Mouse (Mus musculus) CD8-positive naive resting alpha-beta T cell, adult 2 months (primary cell): ENCODE results near the gene Gfi1b.

ENCODE experiments used
- DNase-seq, 2 experiments: peaks; one replicate each; pipeline ENCODE4 v3.0.0; 2022; ENCODE audit warnings: low read depth in 2 of 2, low spot score in 2 of 2

Gfi1b gene

DNA sequence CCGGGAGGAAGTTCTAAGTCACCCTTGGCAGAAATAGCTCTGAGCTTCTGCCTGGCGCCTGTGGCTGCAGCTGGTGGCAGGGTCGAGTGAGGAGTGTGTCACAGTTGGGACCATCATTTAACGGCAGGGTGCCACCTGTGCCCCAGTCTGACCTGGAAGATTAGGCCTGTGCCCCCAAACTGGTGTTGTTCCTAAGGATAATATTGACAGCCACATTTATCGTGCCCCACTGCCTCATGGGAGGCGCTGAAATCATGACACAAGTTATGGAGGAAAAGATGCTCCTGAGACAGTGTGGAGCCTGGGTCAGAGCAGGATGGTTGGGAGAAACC, 22.2 kb downstream of the Gfi1b start:
- DNase-seq: no peak

DNA sequence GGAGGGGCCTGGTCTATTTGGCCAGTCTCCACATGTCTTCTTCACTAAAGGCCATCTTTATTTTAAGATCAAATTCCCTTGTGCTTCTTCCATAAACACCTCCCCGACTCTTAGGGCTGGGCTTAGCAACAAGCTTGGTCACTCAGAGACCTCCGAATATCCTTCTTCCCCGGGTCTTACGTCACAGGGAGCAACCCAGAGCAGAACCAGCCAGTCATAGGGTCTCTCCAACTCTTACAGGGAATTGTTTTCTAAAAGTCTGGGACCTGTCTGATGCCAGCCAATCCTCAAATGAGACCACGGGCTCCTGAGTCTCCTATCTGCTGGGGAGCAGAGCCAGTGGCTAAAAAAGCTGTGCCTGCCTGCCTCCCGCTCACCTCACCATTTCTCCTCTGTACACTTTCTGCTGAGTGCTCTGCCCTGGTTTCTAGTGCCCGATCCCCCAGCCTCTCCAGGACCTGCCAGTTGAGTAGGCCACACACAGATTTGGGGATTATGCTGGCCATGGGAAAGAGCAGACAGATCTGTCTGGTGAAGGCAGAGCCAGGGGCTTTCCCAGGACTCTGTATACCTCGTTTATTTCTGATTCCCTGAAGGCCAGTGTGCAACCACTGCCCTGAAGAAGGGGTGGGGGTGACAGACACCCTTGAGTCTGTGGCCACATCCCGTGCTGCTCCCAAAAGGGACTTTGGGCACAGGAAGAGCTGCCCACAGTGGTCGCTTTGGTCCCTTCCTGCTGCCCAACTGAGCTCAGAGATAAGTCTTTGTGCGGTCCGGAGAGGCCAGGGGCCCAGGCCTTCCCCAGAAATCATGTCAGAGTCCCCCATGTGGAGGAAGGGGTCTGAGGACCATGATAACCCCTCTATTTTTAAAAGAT, 22.9 kb downstream of the Gfi1b start:
- DNase-seq: no peak

DNA sequence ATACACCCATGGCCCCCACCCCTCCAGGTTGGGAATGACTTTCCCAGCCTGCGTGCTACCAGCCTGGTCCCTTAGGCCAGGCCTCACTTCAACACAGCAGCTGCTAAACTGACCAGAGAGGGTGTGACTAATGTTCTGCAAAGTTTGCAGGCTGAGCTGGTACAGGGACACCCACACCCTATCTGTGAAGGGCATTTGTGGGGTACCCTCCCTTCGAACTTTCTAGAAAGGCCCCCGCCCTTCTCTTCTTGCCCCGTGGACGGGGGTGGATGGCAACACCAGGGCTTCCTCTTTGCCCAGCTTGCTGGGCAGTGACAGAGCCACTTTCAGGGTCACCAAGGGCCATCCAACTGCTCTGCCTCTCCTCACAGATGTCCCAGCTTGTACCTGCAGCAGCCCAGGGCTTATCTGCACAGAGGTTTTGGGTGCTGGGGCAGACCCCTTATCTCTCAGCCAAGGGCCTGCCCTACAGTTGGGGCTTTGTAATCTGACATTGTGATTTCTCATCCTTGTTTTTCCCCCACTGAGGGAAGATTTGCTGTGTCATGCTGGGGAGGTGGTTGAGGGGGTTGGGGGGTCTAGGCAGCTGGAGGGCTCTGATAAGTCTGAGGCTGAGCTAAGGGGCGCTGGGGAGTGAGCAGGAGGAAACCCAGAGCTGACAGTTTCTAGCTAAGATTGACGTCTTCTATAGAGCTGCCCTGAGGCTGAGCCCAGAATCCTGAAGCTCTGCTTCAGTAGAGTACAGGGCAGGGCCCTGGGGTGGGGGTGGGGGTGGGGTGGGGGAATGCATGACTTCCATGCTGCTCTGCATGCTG, 23.8 kb downstream of the Gfi1b start:
- no peak for DNase-seq

DNA sequence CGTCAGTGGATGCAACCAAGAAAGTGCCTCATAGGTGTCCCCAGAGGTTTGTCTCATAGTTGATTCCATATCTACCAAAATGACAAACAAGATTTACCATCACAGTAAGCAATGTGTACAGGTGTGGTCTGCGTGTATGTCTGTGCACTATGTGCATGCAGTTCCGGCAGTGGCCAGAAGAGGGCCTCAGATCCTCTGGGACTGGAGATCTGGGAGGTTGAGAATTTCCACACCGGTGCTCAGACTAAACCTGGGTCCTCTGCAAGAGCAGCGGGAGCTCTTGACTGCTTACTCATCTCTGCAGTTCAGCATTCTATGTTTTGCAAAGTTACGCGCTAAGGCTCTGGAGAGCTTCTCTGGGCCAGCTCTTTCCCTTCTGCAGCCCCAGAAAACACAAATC, 24.8 kb downstream of the Gfi1b start:
- DNase-seq: no peak

DNA sequence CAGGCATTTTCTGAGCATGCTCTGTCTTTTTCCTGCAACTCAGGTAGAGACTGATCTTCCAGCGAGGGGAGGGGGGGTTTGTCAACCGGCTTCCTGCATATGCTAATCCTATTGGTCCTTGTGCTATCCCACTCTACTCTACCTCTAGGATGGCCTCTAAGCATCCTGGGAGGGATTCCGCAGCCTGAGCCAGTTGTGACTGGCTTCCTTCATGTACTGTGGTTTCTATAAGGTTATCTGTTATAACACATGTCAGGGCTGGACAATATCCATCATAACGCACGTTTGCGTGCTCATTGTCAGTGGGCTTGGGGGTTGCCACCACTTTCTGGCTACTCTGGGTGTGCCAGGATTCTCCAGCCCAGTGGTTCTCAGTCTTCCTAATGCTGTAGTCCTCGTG, 25.8 kb downstream of the Gfi1b start:
- no peak for DNase-seq

DNA sequence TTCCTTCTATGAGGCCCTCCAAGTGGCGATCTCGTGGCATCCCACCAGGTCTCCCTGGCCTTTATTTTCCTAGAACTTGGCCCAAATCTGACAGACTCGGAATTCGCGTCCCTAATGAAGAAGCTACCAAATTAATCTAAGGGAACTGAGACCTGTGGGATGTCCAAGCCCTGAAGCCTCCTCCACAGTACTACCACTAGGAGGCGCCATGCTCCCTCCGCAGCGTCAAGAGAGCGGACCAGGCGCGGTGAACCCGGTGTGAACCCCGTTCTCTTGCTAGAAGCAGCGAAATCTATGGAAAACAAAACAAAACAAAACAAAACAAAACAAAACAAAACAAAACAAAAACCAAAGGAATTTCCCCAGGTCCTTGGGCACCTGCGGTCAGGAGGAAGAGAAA, 29.0 kb downstream of the Gfi1b start:
- DNase-seq: peak; percentile 47 to 49

DNA sequence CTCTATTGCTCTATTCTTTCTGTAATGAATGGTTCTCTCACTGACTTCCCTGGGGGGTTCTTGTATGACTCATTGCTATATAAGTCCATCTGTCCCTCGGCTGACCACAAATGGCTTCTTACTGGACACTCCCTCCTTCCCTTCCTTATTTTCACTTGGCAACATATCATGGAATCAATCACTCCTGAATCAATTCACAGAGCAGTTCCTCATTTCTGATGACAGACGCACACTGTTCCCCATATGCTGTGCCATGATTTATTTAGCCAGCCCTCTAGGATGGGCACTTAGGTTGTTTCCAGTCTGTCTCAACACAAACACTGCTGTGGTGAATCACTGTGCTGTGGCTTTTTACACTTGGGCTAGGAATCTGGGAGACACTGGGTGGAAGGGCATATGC, 30.3 kb downstream of the Gfi1b start:
- DNase-seq: no peak

DNA sequence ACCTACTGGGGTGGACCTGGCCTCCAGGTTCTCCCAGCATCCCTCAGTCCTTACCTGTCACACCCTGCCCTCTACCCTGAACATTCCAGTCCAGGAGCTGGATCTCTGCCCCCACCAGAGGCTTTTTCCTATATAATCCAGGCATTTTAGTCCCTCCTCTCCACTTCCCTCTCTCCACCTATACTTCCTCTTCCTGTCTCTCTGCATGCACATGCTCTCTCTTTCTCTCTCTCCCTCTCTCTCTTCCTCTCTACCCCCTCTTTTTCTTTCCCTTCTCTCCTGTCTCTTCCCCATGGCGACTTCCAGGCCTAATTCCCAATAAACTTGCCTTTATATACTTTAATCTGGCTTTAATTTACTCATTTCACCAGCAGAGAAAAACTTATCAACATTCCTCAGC, 33.2 kb downstream of the Gfi1b start:
- DNase-seq: no peak

DNA sequence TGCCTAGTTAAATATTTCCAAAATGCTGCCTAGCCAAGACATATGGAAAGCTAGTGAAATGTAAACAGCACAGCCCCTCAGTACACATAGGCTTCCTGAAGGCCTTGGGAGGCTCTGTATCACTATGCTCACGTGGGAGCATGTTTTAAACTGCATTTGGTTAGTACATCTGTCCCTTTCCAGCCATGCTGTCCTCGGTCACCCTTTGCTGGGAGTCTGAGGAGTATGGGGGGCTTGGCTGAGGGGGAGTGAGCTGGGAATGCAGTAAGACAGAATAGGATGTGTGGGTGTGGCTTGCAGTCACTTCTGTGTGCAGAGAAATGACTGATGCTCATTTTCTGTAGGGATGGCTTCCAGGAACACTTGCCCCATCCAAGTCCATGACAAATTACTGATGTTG, 36.1 kb downstream of the Gfi1b start:
- no peak for DNase-seq

DNA sequence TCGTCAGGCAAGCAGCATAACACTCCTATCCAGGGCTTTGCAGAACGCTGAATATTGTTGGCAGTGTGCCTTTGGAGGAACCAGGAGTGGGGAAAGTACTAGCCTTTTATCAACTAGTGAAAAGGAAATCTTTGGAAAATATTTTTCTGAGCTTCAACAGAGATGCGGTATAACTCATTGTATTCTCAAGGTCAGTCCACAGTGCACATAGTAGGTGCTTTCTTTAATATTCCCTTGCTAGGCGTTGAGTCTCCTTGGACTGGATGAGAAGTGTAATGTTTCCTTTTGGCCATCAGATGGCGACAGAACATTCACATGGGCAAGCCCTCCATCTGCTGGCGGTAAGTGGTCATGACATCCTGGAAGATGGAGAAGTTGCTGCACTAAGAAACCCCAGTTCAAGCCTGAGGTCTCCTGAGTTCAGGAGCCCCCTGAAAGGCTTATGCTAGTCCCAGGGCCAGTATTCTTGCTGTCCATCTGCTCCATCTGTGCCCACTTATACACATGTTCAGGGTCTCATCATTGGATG, 36.7 kb downstream of the Gfi1b start:
- DNase-seq: peak; percentile 74 to 79

DNA sequence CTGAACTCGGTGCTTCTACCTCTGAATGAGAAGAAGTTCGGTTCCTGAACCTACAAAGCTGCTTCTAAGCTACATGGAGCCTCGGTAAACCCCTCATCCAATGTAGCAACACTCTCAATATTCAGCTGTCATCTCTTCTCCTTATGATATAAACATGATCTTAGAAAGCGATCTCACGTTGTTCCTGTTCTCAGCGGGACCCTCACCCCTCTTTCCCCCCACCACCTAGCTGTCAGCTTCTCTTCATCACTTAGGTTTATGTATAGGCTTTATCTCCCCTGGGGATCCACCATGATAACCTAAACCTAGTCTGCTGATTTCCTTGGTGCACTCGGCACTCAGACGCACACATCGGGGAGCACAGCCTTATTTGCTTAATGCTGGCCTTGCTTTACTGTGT, 38.1 kb downstream of the Gfi1b start, which contains the start of gene Gtf3c5:
Gene Gtf3c5 (minus strand): TSS at position 101 of the 400 bp plus-strand sequence.
- DNase-seq: no peak

DNA sequence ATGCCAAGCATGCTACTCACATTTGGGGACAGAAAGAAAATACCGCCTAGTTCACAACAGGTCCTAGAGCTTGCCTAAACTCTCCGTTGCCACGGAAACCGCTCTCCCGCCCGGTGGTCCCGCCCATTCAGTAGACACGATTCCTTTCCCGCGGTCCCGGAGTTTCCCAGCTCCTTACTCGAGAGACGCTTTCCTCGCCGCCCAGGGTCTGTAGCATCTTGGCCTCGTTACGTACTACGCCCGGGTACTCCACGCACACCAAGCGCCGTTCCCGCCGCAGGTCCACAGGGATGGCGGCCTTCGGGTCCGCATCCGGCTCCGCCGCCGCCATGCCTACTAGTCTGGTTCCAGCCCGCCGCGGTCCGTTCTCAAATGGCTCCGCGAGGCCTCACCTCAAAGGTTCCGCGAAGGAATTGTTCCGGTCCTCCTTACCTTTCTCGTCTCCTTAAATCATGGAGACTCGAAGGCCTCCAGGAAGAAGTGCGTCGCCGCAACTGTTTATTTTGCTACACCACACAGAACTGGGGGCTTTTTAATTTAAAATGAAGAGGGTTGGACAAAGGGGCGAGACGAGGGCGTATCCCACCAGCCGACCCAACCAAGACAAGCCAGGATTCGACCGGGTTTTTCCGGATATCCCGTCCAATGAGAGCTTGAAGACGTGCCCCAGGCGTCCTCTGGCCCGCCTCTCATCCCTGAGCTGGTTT, 39.0 kb downstream of the Gfi1b start:
- DNase-seq: peak; percentile 87 to 89

DNA sequence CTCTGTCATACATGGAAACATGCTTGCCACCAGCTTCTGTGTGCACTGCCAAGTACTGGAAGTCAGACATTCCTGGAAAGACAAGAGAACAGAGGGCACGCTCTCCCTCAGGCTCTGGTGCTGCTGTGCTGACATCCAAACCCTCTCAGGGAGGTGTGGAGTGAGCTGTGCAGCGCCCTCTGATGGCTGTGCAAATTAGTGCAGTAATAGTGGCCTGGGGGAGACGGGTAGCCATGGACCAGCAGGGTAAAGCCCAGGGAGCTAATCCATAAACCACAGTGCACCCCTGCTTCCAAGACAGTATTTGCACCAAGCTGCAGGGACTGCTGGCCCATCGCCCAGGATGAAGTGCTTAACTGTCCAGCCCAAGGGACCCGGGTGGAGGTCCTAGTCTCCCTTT, 43.8 kb downstream of the Gfi1b start:
- peak; percentile 19 to 42 for DNase-seq

DNA sequence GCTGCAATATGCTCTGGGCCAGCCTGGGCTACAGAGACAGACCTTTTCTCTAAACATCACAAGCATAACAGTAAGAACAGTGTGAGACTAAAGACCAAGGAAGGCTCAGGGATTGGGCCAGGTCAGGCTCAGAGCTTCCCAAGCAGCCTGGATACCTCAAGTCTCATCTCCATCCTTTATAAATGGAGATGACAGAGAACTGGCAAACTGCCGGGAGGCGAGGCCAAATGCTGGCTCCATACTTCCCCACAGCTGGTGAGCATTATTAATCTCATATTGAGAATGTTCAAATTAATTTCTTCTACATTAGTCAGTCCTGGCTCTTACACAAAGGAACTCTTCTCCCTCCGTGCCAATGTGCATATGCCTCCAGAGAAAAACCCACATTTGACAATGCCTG, 45.0 kb downstream of the Gfi1b start:
- DNase-seq: no peak

DNA sequence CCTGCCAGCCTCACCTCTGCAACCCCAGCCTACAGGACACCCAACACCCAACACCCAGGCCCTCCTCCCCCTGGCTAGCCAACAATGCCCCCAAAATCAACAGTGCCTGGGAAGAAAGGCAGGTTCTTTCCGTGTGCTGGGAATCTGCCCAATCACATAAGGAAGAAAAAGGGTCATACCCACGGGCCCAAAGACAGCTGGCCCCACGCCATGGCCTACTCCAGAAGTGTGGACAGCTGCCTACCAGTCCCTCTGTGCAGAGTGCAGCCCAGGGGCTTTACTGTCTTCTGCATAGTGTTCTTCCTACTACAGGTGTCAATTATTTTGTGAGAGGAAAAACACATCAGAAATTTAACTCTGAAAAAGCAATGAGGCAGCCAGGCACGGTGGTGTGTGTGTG, 46.4 kb downstream of the Gfi1b start:
- no peak for DNase-seq

DNA sequence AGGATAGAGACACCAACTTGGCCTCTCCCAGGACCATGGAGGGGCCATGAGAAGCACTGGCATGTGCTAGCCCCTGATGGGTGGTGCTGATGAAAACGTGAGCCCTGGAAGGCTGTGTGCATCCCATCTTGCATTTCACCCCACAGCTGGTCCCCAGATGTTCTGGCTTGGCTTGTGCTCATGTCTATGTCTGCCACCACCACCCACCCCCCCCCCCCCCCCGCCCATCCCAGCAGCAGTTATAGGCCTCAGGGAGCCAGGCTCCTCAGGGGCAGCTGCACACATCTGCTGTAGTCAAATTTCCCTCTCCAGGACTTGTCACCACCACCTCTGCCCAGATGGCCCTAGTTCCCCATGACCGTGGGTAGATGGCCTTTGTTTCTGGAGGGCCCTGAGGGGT, 51.9 kb downstream of the Gfi1b start:
- no peak for DNase-seq

DNA sequence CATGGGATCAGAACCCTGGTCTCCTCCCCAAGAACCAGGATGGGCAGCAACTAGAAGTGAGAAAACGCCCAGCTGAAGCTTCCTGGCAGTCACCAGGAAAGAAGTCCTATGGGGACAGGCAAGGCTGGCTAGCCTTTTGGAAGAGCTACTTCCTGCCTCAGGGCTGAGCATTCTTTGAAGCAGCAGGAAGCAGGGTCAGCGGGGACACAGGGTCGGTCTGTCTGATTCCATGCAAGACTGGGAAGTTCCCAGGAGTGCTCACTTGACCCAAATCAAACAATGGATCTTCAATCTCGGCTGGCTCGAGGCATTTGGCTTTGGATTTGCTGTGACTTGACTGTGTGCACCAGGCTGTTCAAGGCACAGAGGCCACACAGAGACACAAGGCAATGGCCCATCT, 55.2 kb downstream of the Gfi1b start:
- DNase-seq: no peak

DNA sequence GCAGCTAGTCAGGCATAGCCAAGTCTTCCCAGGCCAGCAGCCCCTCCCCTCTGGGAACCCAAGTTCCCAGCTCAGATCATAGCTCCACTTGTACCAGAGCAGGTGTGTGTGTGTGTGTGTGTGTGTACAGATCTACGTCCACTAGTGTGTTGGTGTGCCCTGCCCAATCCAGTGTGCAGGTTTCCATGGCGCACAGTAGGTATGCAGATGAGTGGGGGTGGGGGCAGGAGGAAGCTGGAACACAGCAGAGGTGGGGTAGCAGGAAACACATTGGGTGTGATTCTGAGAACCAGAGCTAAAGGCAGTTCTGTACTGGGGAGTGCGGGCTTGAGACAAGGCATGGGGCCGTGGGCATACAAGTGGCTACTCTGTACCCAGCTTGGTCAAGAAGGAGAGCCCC, 57.4 kb downstream of the Gfi1b start:
- DNase-seq: no peak

DNA sequence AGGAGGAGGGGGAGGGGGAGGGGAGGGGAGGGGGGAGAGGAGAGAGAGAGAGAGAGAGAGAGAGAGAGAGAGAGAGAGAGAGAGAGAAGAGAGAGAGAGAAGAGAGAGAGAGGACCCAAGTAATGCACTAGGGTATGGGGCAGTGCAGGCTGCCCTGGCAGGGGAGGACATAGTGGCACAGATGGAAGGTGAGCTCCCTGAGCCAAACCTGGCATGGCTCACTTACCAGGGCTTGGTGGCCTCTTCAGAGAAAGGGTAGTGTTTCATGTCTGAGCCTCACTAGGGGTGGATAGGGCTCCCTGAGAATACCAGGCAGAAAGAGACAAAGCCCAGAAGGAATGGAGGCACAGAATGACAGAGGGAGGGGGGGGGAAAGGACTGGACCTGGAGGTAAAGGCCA, 58.0 kb downstream of the Gfi1b start:
- DNase-seq: no peak

DNA sequence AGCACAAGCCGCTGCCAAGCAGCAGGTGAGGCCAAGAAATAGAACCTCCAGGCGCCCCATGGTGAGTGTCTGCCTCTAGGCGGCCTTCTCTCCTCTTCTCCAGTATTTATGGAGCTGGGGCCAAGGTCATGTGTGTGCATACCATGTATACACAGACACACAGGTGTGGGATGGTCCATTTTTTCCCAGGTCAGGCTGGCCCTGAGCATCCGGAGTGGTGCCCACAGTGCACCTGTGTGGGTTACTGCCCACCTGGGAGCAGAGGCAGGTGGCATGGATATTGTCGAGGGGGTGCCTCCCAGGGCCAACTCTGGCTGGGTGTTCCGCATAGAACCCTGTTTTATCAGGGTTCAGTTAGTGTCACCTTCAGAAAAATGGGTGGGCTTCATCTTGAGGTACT, 58.5 kb downstream of the Gfi1b start, which contains the start of gene Cel:
Gene Cel (minus strand): TSS at position 101 of the 400 bp plus-strand sequence.
- no peak for DNase-seq
